Mouse (Mus musculus) cerebellum, adult 2 months (tissue): ENCODE results near the gene Fam53a. TPM values are rescaled to one million over a fixed set of nuclear protein-coding genes. Genes with fewer than 3 reads are reported as not detected.

ENCODE experiments used
- DNase-seq, 2 experiments: peaks; one replicate each; pipeline ENCODE4 v3.0.0; 2021
- H3K27ac ChIP-seq: fragments of 200-500 bp; 2 replicates; pipeline ENCODE4 v1.5.1; 2012; ENCODE audit warnings: low read length, control low read depth, inconsistent platforms; ENCODE audit not compliant: insufficient read depth
- H3K27me3 ChIP-seq: fragments of 200-500 bp; 2 replicates; pipeline ENCODE4 v1.6.1; 2012; ENCODE audit warnings: inconsistent platforms, mild to moderate bottlenecking, low read length, moderate library complexity; ENCODE audit not compliant: control insufficient read depth, insufficient read depth
- H3K4me1 ChIP-seq: fragments of 200-500 bp; 2 replicates; pipeline ENCODE4 v1.6.1; 2011; ENCODE audit warnings: low read length; ENCODE audit not compliant: control insufficient read depth, insufficient read depth
- H3K4me3 ChIP-seq: fragments of 200-500 bp; replicated peaks from 2 replicates; pipeline ENCODE3; 2011; ENCODE audit warnings: mild to moderate bottlenecking, low read depth, low read length, control low read depth; ENCODE audit not compliant: insufficient read depth
- CTCF ChIP-seq: fragments of 200-500 bp; IDR thresholded peaks from 2 replicates; pipeline ENCODE4 v1.5.1; 2011; ENCODE audit warnings: low read depth, mild to moderate bottlenecking, control low read depth, low read length, moderate library complexity, borderline replicate concordance; ENCODE audit not compliant: insufficient read depth
- POLR2A ChIP-seq: fragments of 200-500 bp; IDR thresholded peaks from 2 replicates; pipeline ENCODE4 v1.6.1; 2011; ENCODE audit warnings: low read length, control low read depth, borderline replicate concordance; ENCODE audit not compliant: insufficient read depth
- WGBS: fragments of 180-500 bp; shearing (Covaris S2); methylation state at CpG from one replicate; pipeline ENCODE4 v1.1.7; 2018; 5-methylcytosine and 5-hydroxymethylcytosine counted together
- polyA plus RNA-seq: library from polyadenylated mRNA; depleted of rRNA; stranded (reverse); fragments of >200 nt; gene quantifications from 2 replicates; pipeline ENCODE4 v1.2.3, GENCODE M21; 2012; rRNA removed

The Fam53a gene
- polyA plus RNA-seq, result 18.0 and 18.5 TPM in 2 replicates

DNA sequence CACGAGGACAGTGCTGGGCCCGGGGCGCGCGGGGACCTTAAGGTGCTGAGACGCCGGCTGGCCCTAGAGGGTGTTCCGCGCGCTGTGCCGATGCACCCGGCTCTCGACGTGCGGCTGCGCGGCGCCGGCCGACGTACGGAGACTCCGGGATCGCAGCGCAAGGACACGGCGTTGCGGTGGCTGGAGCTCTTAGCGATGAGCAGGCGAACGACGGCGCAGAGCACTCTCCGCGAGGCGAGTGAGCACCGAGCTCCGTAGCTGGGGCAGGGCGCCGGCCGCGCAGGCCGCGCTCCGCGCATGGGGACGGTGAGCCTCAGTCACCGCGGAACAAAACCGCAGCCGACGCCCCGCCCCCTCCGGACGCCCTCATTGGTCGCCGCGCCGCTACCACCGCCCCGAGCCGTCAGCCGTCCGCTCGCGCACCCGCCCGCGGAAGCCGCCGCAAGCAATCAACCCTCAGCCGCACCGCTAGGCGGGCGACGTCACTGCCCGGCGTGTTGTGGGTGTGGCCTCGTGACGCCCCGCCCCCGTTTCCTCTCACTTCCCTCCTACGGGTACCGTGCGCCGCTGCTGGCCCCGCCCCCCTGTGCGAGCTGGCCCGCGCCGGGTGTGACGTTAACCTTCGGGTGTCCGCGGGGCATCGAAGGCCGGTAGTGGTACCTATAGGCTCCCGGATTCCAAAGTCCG lies at the start of gene Fam53a, which contains the start of gene Gm9903:
Gene Fam53a, minus strand, starts transcription at position 335 of the 687 bp plus-strand sequence.
Gene Gm9903, plus strand, starts transcription at position 625 of the 687 bp plus-strand sequence.
- 1% methylated on average over 98 of the region's 99 CpGs for WGBS
- Histone ChIP-seq H3K27ac (peak within 1 kb of the TSS; percentile 52), H3K4me1 (peaks cover 6% of the 10 kb centered on the region; the same call in 1 of the 2 replicates), H3K4me3 (peak within 1 kb of the TSS; percentile 75), H3K27me3 (no peaks in the 10 kb centered on the region)
- TF ChIP-seq POLR2A, result peak; percentile 88
- no peak for TF ChIP-seq CTCF
- peak; percentile 99 to 100 for DNase-seq

DNA sequence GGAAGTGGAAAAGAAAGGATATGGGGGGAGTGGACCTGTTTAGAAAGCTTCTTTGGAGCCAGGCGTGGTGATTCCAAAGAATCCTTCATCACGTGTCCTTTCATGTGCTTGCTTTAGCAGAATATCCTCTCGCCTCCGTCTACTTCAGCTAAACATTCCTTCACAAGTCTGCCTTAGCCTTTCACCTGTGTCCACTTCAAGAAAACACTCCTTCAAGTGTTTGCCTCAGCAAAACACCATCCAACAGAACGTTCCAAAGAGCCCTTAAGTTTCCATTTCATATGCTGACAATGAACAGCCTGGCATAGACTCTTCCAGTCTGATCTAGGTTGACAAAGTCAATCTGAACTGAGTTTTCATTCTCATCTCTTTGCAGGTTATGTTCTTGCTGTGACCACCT lies 48.8 kb upstream of the Fam53a start:
- Histone ChIP-seq H3K4me3 (no peak overlapping the region), H3K27ac (no peak overlapping the region), H3K4me1 (no peaks in the 10 kb centered on the region), H3K27me3 (no peaks in the 10 kb centered on the region)
- TF ChIP-seq CTCF (no peak), POLR2A (no peak)
- WGBS, result 87% methylated on average over 5 of the region's 5 CpGs
- DNase-seq, result no peak

DNA sequence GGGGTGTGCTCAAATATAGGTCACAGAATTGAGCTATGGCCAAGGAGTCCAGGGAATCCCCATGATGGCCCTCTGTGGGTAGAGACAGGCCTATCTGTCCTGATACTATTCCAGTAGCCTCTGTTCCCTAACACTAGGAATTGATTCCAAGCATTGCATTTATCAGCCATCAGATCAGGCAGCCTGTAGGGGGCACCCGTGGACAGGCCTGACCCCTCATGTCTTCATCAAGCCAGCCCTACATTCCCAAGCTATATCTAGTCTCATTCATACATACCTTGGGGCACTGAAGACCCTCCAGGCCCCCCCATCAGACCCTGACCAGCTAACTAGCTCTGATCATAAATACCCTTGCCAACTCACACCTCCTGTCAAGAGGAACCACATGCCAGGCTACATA lies 46.5 kb upstream of the Fam53a start:
- peak in 1 of 2 experiments; percentile 27 for DNase-seq
- Histone ChIP-seq H3K4me1 (no peaks in the 10 kb centered on the region), H3K27ac (no peak overlapping the region), H3K4me3 (no peak overlapping the region), H3K27me3 (no peaks in the 10 kb centered on the region)
- WGBS, result 0% methylated on average over 1 of the region's 1 CpGs
- TF ChIP-seq POLR2A, result no peak
- peak; percentile 61; the same call in 1 of the 2 replicates for TF ChIP-seq CTCF

DNA sequence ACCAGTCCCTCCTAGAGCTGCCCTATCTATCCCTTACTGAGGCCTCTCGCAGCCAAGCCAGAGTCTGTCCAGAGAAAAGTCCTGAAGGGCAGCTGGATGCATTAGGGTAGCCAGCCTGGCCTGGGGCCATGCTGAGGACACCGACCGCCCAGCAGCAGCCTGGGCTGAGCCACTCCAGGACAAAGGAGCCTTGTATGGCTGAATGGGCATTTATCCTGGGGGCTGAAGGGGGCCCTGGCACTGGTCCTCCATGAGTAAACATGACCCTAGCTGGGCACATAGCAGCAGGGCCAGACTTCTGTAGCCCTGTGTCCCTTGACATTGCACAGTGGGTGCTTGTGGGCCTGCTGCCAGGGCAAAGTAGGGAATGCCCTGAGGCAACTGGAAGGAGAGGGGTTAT lies 45.0 kb upstream of the Fam53a start:
- peak in 1 of 2 experiments; percentile 53 for DNase-seq
- H3K27ac ChIP-seq, result no peak overlapping the region
- no peaks in the 10 kb centered on the region for H3K4me1 ChIP-seq
- H3K27me3 ChIP-seq, result no peaks in the 10 kb centered on the region
- 27% methylated on average over 3 of the region's 3 CpGs for WGBS
- TF ChIP-seq POLR2A (no peak), CTCF (no peak)
- no peak overlapping the region for H3K4me3 ChIP-seq

DNA sequence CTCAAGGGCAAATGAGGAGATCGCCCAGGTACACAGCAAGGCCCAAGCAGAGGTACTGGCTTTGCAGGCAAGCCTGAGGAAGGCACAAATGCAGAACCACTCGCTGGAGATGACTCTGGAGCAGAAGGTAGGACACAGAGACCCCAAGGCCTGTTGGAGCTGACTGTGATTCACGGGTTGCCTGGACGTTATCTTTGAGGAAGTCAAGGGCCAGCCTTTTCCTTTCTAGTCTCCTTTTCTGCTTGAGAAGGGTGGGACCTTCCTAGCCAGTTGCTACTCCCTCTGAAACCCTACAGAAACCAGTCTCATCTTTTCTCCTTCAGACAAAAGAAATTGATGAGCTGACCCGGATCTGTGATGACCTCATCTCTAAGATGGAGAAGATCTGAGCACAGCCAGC lies 42.2 kb upstream of the Fam53a start:
- Histone ChIP-seq H3K27ac (no peak overlapping the region), H3K4me3 (no peak overlapping the region), H3K27me3 (no peaks in the 10 kb centered on the region), H3K4me1 (no peaks in the 10 kb centered on the region)
- no peak for DNase-seq
- WGBS, result 85% methylated on average over 5 of the region's 5 CpGs
- TF ChIP-seq POLR2A (no peak), CTCF (no peak)

DNA sequence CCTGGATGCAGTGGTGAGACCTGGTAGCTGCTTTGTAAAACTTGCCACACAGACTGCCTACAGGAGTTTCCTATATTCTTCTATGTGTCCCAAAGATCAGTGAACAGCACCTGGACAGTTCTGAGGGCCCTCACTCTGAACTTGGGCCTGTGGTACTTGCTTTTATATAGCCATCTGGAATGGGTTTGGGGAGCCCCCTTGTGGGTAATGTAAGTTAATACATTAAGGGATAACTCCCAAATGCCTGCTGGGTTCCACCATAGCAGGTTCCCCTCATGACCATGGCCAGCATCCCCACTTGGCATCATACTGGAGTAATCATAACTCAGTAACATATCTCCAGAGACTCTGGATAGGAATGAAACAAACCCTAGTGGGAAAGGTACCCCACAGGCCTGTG lies 38.8 kb upstream of the Fam53a start:
- Histone ChIP-seq H3K27me3 (no peaks in the 10 kb centered on the region), H3K4me3 (no peak overlapping the region), H3K4me1 (no peaks in the 10 kb centered on the region), H3K27ac (no peak overlapping the region)
- TF ChIP-seq CTCF (peak; percentile 17; the same call in 1 of the 2 replicates), POLR2A (no peak)
- DNase-seq, result no peak

DNA sequence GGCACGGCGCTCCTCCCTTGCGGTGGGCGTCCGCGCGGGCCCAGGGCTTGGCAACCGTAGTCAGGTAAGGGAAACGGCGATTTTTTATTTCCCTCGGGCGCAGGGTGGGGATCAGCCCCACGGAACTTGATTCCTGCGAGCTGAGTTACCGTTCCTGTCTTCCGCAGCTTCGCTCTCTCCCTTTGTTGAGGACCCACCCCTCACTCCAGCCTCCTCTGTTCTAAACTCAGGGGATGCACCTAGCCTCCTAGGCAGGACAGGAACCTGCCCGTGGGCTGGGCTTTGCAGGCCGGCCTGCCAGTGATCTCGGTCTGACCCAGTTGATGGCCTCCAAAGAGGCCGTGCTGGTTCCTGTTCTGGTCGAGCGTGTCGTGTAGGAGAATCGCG lies 29.2 kb upstream of the Fam53a start:
- H3K4me3 ChIP-seq, result peak overlapping the region; percentile 79
- no peaks in the 10 kb centered on the region for H3K27me3 ChIP-seq
- peaks cover 8% of the 10 kb centered on the region for H3K4me1 ChIP-seq
- TF ChIP-seq POLR2A (no peak), CTCF (no peak)
- WGBS, result under 1% methylated on average over 26 of the region's 26 CpGs
- no peak for DNase-seq
- H3K27ac ChIP-seq, result no peak overlapping the region
